Mouse (Mus musculus) granulocyte monocyte progenitor cell, adult 5-6 weeks (primary cell): ENCODE results near the gene Olfr44. TPM values are rescaled to one million over a fixed set of nuclear protein-coding genes. Genes with fewer than 3 reads are reported as not detected.

ENCODE experiments used
- ATAC-seq: replicated peaks from 2 replicates; pipeline ENCODE4 v1.8.0; 2016; ENCODE audit warnings: mild to moderate bottlenecking, moderate TSS enrichment, inconsistent platforms; ENCODE audit not compliant: poor library complexity, severe bottlenecking
- total RNA-seq, 2 experiments: library from RNA; stranded (forward) in 1 of 2; stranded (reverse) in 1 of 2; fragments of 200-712, 200-1000 nt in 1 of 2; fragments of >200 nt in 1 of 2; fragmentation: Nextera tagmentation in 1 of 2; gene quantifications; 2 replicates each; pipeline ENCODE4 v1.2.3; 2014 to 2017

Gene Olfr44
- total RNA-seq (2014; fragmentation: Nextera tagmentation) = not detected in 2 replicates
- not detected in 2 replicates for total RNA-seq (2017)

DNA sequence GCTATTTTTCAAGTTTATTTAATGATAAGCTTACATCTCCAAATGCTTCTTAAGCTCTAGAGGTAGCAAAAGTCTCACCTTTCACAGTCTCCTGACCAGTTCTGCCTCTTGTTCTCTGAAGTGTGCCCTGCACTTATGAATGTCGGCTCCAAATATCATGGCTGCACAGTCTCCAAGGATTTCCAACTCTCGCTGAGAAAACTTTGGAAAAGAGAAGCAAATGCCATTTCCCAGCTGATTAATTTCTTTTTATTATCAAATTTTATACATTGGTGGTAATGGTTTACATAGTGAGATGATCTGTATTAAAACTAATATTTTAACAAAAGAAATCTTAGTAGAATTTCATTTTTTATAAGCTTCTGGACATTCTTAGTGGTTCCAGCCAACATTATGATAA is at the start of gene Olfr44:
Gene Olfr44, minus strand, starts transcription at position 101 of the 400 bp plus-strand sequence.
- no peak for ATAC-seq

- no peak for ATAC-seq
These were observed 30.0 kb upstream of the Olfr44 start for GRCm38 (mm10) chr9:39523616-39524285.

DNA sequence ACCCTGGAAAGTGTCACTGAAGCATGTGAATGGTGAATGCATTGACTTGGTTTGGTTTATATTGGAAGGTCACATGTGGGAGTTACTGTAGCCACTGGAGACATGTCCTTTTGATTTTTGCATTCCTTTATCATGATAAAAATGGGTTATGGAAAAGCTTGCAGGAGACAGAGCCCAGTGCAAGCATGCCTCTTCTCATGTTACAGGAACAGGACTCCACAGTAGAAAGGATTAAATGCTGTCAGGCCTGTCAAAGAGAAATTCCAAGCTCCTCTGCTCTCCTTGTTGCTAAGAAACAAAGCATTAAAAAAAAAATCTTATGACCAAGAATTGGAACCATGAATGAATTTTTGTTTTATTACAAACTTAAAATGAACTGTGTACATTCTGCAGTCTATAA is 24.8 kb upstream of the Olfr44 start:
- no peak for ATAC-seq

DNA sequence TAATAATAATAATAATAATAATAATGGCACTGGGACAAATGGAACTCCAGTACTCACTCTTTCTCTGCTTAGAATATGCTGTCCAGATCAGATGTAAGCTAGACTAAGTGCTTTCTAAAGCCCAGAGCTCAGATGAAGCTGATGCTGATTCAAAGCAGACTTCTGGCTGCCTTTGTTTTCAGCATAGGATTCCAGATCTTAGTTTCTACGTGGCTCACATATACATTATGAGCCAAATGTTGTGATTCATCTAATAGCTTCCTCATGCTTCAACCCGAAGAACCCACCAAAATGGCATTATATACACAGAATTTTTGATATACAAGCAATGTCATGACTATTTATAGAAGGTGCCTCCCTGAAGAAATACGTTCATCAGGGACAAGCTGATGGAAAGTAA is 21.7 kb upstream of the Olfr44 start, which contains the start of gene Olfr957:
Gene Olfr957, minus strand, starts transcription at position 279 of the 400 bp plus-strand sequence.
- ATAC-seq = no peak

DNA sequence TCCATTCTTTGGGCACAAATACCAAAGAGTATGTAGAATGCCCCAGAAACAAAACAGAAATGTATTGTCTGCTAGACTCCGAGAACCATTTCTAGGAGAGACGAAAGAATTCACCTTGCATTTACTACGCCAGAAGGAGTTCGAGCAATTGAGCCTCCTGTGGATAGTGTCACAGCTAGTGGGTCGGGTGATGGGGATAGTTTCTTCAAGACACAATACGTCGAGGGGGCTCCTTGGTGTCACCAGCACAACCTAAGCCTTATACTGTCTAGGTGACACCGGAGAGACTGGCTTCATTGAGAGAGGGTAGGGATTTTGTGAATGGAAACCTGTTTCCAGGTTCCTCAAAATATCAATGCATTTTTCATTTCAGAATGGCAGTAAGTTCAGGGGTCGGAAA is 15.6 kb upstream of the Olfr44 start:
- no peak for ATAC-seq

- ATAC-seq = peak; percentile 56
These were observed 15.2 kb upstream of the Olfr44 start for GRCm38 (mm10) chr9:39508998-39509397.

DNA sequence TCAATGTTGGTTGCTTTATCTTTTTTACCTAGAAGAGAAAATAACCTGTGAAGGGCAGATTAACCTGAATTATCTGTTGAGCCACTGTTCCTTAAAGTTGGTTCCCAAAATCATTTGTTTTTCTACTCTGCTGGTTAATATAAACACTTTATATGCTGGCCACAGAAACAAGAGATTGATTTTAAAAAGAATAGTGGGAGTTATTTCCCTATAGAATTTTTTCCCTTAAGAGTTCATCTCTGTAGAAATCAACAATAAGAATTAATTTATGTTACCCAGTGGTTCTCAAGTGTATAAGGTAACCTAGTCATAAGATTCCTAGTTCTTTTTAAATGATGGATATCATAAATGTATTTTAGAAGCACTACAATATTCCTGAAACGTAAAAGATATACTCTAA is 22.0 kb downstream of the Olfr44 start, which contains the start of gene Olfr955:
Gene Olfr955, minus strand, starts transcription at position 101 of the 400 bp plus-strand sequence.
- ATAC-seq = no peak

DNA sequence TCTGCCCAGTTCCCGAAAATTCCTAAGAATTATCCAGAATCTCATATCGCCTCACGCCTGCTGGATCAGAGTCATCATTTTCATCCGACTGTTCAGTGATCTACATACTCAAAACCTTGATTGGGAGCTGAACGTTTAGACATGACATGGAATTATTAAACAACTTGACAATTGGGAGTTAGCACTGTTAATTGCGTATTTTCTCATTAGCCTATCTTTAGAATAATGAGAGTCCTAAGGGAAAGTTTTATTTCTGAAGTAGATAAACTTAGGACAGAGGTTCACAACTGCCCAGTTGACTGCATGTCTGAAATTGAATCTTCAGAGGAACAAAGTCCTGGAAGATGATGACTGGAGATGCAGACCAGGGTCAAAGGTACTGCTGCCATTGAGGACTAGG is 37.4 kb downstream of the Olfr44 start, which contains the start of gene Olfr954:
Gene Olfr954, plus strand, starts transcription at position 301 of the 400 bp plus-strand sequence.
- ATAC-seq = no peak

Other genes with a start within 250 kb of the Olfr44 start
- not detected in 2 replicates for gene Olfr1537, start 244.0 kb downstream of the Olfr44 start, total RNA-seq (2014; fragmentation: Nextera tagmentation)
- gene Olfr1537, start 244.0 kb downstream of the Olfr44 start, total RNA-seq (2017) = not detected in 2 replicates
- not detected in 2 replicates for gene Olfr945, start 217.2 kb downstream of the Olfr44 start, total RNA-seq (2014; fragmentation: Nextera tagmentation)
- not detected in 2 replicates for gene Olfr945, start 217.2 kb downstream of the Olfr44 start, total RNA-seq (2017)
- not detected in 2 replicates for gene Olfr948, start 167.9 kb downstream of the Olfr44 start, total RNA-seq (2014; fragmentation: Nextera tagmentation)
- gene Olfr948, start 167.9 kb downstream of the Olfr44 start, total RNA-seq (2017) = not detected in 2 replicates
- gene Olfr951, start 106.6 kb downstream of the Olfr44 start, total RNA-seq (2014; fragmentation: Nextera tagmentation) = not detected in 2 replicates
- not detected in 2 replicates for gene Olfr951, start 106.6 kb downstream of the Olfr44 start, total RNA-seq (2017)
- not detected in 2 replicates for gene Olfr952, start 66.8 kb downstream of the Olfr44 start, total RNA-seq (2014; fragmentation: Nextera tagmentation)
- not detected in 2 replicates for gene Olfr952, start 66.8 kb downstream of the Olfr44 start, total RNA-seq (2017)
- not detected in 2 replicates for gene Olfr954, start 37.3 kb downstream of the Olfr44 start, total RNA-seq (2014; fragmentation: Nextera tagmentation)
- not detected in 2 replicates for gene Olfr954, start 37.3 kb downstream of the Olfr44 start, total RNA-seq (2017)
- not detected in 2 replicates for gene Olfr955, start 22.1 kb downstream of the Olfr44 start, total RNA-seq (2014; fragmentation: Nextera tagmentation)
- gene Olfr955, start 22.1 kb downstream of the Olfr44 start, total RNA-seq (2017) = not detected in 2 replicates
- gene Olfr957, start 21.8 kb upstream of the Olfr44 start, total RNA-seq (2014; fragmentation: Nextera tagmentation) = not detected in 2 replicates
- gene Olfr957, start 21.8 kb upstream of the Olfr44 start, total RNA-seq (2017) = not detected in 2 replicates
- not detected in 2 replicates for gene Olfr958, start 60.1 kb upstream of the Olfr44 start, total RNA-seq (2014; fragmentation: Nextera tagmentation)
- not detected in 2 replicates for gene Olfr958, start 60.1 kb upstream of the Olfr44 start, total RNA-seq (2017)
- gene Olfr959, start 81.6 kb upstream of the Olfr44 start, total RNA-seq (2014; fragmentation: Nextera tagmentation) = not detected in 2 replicates
- not detected in 2 replicates for gene Olfr959, start 81.6 kb upstream of the Olfr44 start, total RNA-seq (2017)
- gene AW551984, start 110.4 kb upstream of the Olfr44 start, total RNA-seq (2014; fragmentation: Nextera tagmentation) = not detected in 2 replicates
- not detected in 2 replicates for gene AW551984, start 110.4 kb upstream of the Olfr44 start, total RNA-seq (2017)
- not detected in 2 replicates for gene Olfr148, start 116.7 kb upstream of the Olfr44 start, total RNA-seq (2014; fragmentation: Nextera tagmentation)
- not detected in 2 replicates for gene Olfr148, start 116.7 kb upstream of the Olfr44 start, total RNA-seq (2017)
- not detected in 2 replicates for gene Olfr960, start 127.4 kb upstream of the Olfr44 start, total RNA-seq (2014; fragmentation: Nextera tagmentation)
- gene Olfr960, start 127.4 kb upstream of the Olfr44 start, total RNA-seq (2017) = not detected in 2 replicates
- not detected in 2 replicates for gene Olfr961, start 151.1 kb upstream of the Olfr44 start, total RNA-seq (2014; fragmentation: Nextera tagmentation)
- not detected in 2 replicates for gene Olfr961, start 151.1 kb upstream of the Olfr44 start, total RNA-seq (2017)
- not detected in 2 replicates for gene Olfr963, start 173.2 kb upstream of the Olfr44 start, total RNA-seq (2014; fragmentation: Nextera tagmentation)
- not detected in 2 replicates for gene Olfr963, start 173.2 kb upstream of the Olfr44 start, total RNA-seq (2017)
- gene Olfr149, start 213.1 kb upstream of the Olfr44 start, total RNA-seq (2014; fragmentation: Nextera tagmentation) = not detected in 2 replicates
- gene Olfr149, start 213.1 kb upstream of the Olfr44 start, total RNA-seq (2017) = not detected in 2 replicates
- gene Olfr965, start 217.4 kb upstream of the Olfr44 start, total RNA-seq (2014; fragmentation: Nextera tagmentation) = not detected in 2 replicates
- gene Olfr965, start 217.4 kb upstream of the Olfr44 start, total RNA-seq (2017) = not detected in 2 replicates
- gene Olfr150, start 237.0 kb upstream of the Olfr44 start, total RNA-seq (2014; fragmentation: Nextera tagmentation) = not detected in 2 replicates
- gene Olfr150, start 237.0 kb upstream of the Olfr44 start, total RNA-seq (2017) = not detected in 2 replicates